Mouse (Mus musculus): Measurements from ENCODE around the gene Rnf41.
A peak's percentile ranks its signal among the peaks of the same experiment; 100 is the strongest.

Rnf41 gene

GRCm38 (mm10) chr10:128385902-128386301, 25.6 kb upstream of the Rnf41 start:
- DNase-seq (ENCODE audit: low spot score in 2 of 2) = no peak

GRCm38 (mm10) chr10:128388941-128389340, 22.5 kb upstream of the Rnf41 start:
- no peak for DNase-seq (ENCODE audit: low spot score in 2 of 2)

GRCm38 (mm10) chr10:128389570-128389969, 21.9 kb upstream of the Rnf41 start:
- no peak for DNase-seq (ENCODE audit: low spot score in 2 of 2)

- no peak for DNase-seq (ENCODE audit: low spot score in 2 of 2)
Observed at GRCm38 (mm10) chr10:128390366-128390765, 21.1 kb upstream of the Rnf41 start.

- DNase-seq (ENCODE audit: low spot score in 2 of 2) = no peak
Observed at GRCm38 (mm10) chr10:128391850-128392249, 19.6 kb upstream of the Rnf41 start.

- no peak for DNase-seq (ENCODE audit: low spot score in 2 of 2)
Observed at GRCm38 (mm10) chr10:128396017-128396673, 15.3 kb upstream of the Rnf41 start.

- DNase-seq (ENCODE audit: low spot score in 2 of 2) = no peak
Observed at GRCm38 (mm10) chr10:128396716-128397264, 14.7 kb upstream of the Rnf41 start.

GRCm38 (mm10) chr10:128397466-128397865, 14.0 kb upstream of the Rnf41 start:
- no peak for DNase-seq (ENCODE audit: low spot score in 2 of 2)

- no peak for DNase-seq (ENCODE audit: low spot score in 2 of 2)
Observed at GRCm38 (mm10) chr10:128400338-128400737, 11.1 kb upstream of the Rnf41 start.

- DNase-seq (ENCODE audit: low spot score in 2 of 2) = no peak
Observed at GRCm38 (mm10) chr10:128401056-128401455, 10.4 kb upstream of the Rnf41 start, which contains the start of gene Slc39a5. Gene Slc39a5 (minus strand): TSS chr10:128401229.

GRCm38 (mm10) chr10:128401638-128402037, 9.8 kb upstream of the Rnf41 start:
- no peak for DNase-seq (ENCODE audit: low spot score in 2 of 2)

- DNase-seq (ENCODE audit: low spot score in 2 of 2) = no peak
Observed at GRCm38 (mm10) chr10:128403931-128404330, 7.5 kb upstream of the Rnf41 start.

GRCm38 (mm10) chr10:128408591-128409535, 2.6 kb upstream of the Rnf41 start:
- DNase-seq (ENCODE audit: low spot score in 2 of 2) = peak in 1 of 2 experiments; percentile 35

- peak; percentile 97 to 99 for DNase-seq (ENCODE audit: low spot score in 2 of 2)
Observed at GRCm38 (mm10) chr10:128409692-128410559, 1.5 kb upstream of the Rnf41 start.

GRCm38 (mm10) chr10:128410560-128410845, 954 bp upstream of the Rnf41 start:
- DNase-seq (ENCODE audit: low spot score in 2 of 2) = no peak

GRCm38 (mm10) chr10:128412055-128412381, 561 bp downstream of the Rnf41 start:
- no peak for DNase-seq (ENCODE audit: low spot score in 2 of 2)

- DNase-seq (ENCODE audit: low spot score in 2 of 2) = no peak
Observed at GRCm38 (mm10) chr10:128412558-128412957, 1.1 kb downstream of the Rnf41 start.

- no peak for DNase-seq (ENCODE audit: low spot score in 2 of 2)
Observed at GRCm38 (mm10) chr10:128413076-128413475, 1.6 kb downstream of the Rnf41 start.

GRCm38 (mm10) chr10:128414848-128415247, 3.4 kb downstream of the Rnf41 start:
- DNase-seq (ENCODE audit: low spot score in 2 of 2) = no peak

- DNase-seq (ENCODE audit: low spot score in 2 of 2) = no peak
Observed at GRCm38 (mm10) chr10:128422426-128422825, 11.0 kb downstream of the Rnf41 start.

GRCm38 (mm10) chr10:128424604-128425003, 13.1 kb downstream of the Rnf41 start:
- no peak for DNase-seq (ENCODE audit: low spot score in 2 of 2)

GRCm38 (mm10) chr10:128425260-128425659, 13.8 kb downstream of the Rnf41 start:
- no peak for DNase-seq (ENCODE audit: low spot score in 2 of 2)
